8 mouse cellular contexts compared by ENCODE assay signal in the genomic region with DNA sequence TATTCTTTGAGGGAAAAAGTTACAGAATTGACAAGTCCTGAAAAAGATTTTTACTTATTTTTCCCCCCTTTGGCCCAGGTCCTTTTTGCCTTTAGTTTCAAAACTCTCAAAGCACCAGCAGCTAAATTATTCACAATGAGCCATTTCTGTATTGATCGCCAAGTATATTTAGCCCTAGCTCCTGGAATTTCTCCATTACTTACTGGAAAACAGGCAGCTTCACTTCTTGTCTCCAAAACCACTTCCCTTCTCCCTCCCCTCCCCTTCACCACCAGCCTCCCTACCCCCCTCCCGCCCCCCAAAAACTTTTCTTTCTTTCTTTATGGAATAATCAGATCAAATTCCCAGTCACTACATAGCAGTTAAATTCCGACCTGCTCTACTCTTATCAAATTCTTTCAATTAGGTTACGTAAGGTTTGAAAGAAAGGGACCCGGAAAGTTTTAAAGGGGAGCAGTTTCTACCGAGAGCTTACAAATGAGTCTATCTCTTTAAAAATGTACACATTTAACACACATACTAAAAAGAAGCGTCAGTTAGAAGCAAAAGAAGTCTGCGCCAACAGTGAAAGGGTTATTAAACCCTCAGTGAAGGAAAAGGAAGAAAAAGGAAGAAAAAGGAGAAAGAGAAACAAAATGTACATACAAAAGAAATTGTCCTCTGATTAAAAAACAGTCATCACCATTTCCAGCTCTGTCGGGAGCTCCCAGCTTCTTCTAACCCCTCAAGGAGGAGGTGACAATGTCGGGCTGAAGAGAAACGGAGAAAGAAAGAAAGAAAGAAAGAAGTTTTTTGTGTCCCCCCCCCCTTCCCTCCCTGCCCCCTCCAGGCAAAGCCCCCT. TPM values are rescaled to one million over a fixed set of nuclear protein-coding genes. Genes with fewer than 3 reads are reported as not detected.
DNase-seq lines count a peak whose midpoint lies in the region; ATAC-seq and TF ChIP-seq lines count a peak whose summit lies in the region.

No protein-coding gene starts in this region.

- no peaks in the 10 kb centered on the region for H3K9me3 ChIP-seq in lung, embryonic 14.5 days (ENCODE audit: low read depth, low read length)
- no peaks in the 10 kb centered on the region for H3K9me3 ChIP-seq in embryonic facial prominence, embryonic 15.5 days (replicated peaks)
- H3K9me3 ChIP-seq in limb, embryonic 13.5 days, result no peaks in the 10 kb centered on the region

- peak overlapping the region; percentile 58; the same call in 1 of the 2 replicates for H3K27ac ChIP-seq in lung, embryonic 14.5 days (ENCODE audit: low read depth)
- H3K27ac ChIP-seq in embryonic facial prominence, embryonic 15.5 days (replicated peaks), result peak overlapping the region; percentile 92
- no peak overlapping the region for H3K27ac ChIP-seq in limb, embryonic 13.5 days
- H3K27ac ChIP-seq in small intestine, adult 2 months (ENCODE audit: insufficient read depth, low read depth, low read length), result no peak overlapping the region

- under 1% methylated on average over 11 of the region's 11 CpGs for WGBS in lung, embryonic 14.5 days
- WGBS in embryonic facial prominence, embryonic 15.5 days, result under 1% methylated on average over 11 of the region's 11 CpGs
- 2% methylated on average over 11 of the region's 11 CpGs for WGBS in limb, embryonic 13.5 days
- WGBS in small intestine, adult 2 months, result 3% methylated on average over 11 of the region's 11 CpGs

- peak overlapping the region; percentile 73 for H3K4me3 ChIP-seq in lung, embryonic 14.5 days (ENCODE audit: low read depth, low read length)
- H3K4me3 ChIP-seq in embryonic facial prominence, embryonic 15.5 days (replicated peaks), result peak overlapping the region; percentile 77
- peak overlapping the region; percentile 74 for H3K4me3 ChIP-seq in limb, embryonic 13.5 days
- H3K4me3 ChIP-seq in small intestine, adult 2 months (ENCODE audit: low read depth, low read length), result peak overlapping the region; percentile 56

- no peak for ATAC-seq in lung, embryonic 14.5 days (ENCODE audit: insufficient read depth)
- no peak for ATAC-seq in embryonic facial prominence, embryonic 15.5 days (ENCODE audit: insufficient number of reproducible peaks, low FRiP score, low TSS enrichment, low read depth)
- ATAC-seq in limb, embryonic 13.5 days (ENCODE audit: low FRiP score, low read depth), result no peak

- TF ChIP-seq CTCF in lung, embryonic 14.5 days (IDR thresholded peaks at IDR 0.05; ENCODE audit: low read depth), result no peak
- no peak for TF ChIP-seq CTCF in small intestine, adult 2 months (IDR thresholded peaks at IDR 0.05; ENCODE audit: extremely low read depth, insufficient read length, insufficient replicate concordance, low read depth, low read length)

- no peak for DNase-seq in lung, embryonic 14.5 days
- no peak for DNase-seq in lung, postnatal 10 days
- DNase-seq in right cerebral cortex, postnatal 10 days (ENCODE audit: low spot score in 2 of 2), result no peak
- no peak for DNase-seq in kidney, adult 8-10 months
- DNase-seq in urinary bladder, adult 2 months (ENCODE audit: low spot score), result no peak

- no peaks in the 10 kb centered on the region for H3K27me3 ChIP-seq in lung, embryonic 14.5 days (ENCODE audit: insufficient read depth, low read length)
- H3K27me3 ChIP-seq in embryonic facial prominence, embryonic 15.5 days, result no peaks in the 10 kb centered on the region
- peaks cover 16% of the 10 kb centered on the region for H3K27me3 ChIP-seq in limb, embryonic 13.5 days
- no peaks in the 10 kb centered on the region for H3K27me3 ChIP-seq in small intestine, adult 2 months (ENCODE audit: control insufficient read depth, insufficient read depth, low read length)

- peak overlapping the region; percentile 48 for H3K9ac ChIP-seq in lung, embryonic 14.5 days
- peak overlapping the region; percentile 34; the same call in 1 of the 2 replicates for H3K9ac ChIP-seq in embryonic facial prominence, embryonic 15.5 days
- peak overlapping the region; percentile 48 for H3K9ac ChIP-seq in limb, embryonic 13.5 days

- peak overlapping the region; percentile 67 for H3K4me2 ChIP-seq in lung, embryonic 14.5 days
- H3K4me2 ChIP-seq in embryonic facial prominence, embryonic 15.5 days (replicated peaks), result peak overlapping the region; percentile 72
- peak overlapping the region; percentile 76 for H3K4me2 ChIP-seq in limb, embryonic 13.5 days (replicated peaks)

- no peaks in the 10 kb centered on the region for H3K36me3 ChIP-seq in lung, embryonic 14.5 days (ENCODE audit: insufficient read depth)
- no peaks in the 10 kb centered on the region for H3K36me3 ChIP-seq in embryonic facial prominence, embryonic 15.5 days
- H3K36me3 ChIP-seq in limb, embryonic 13.5 days, result no peaks in the 10 kb centered on the region
- H3K36me3 ChIP-seq in small intestine, adult 2 months (ENCODE audit: control insufficient read depth, insufficient read depth, low read length), result no peaks in the 10 kb centered on the region

- TF ChIP-seq POLR2A in small intestine, adult 2 months (IDR thresholded peaks at IDR 0.05; ENCODE audit: low read depth, low read length), result no peak

- H3K4me1 ChIP-seq in lung, embryonic 14.5 days (ENCODE audit: insufficient read depth), result no peaks in the 10 kb centered on the region
- H3K4me1 ChIP-seq in embryonic facial prominence, embryonic 15.5 days, result 0 out of 2 replicates have a peak, but pooled peaks cover 3% of the 10 kb centered on the region
- H3K4me1 ChIP-seq in limb, embryonic 13.5 days, result 0 out of 2 replicates have a peak, but pooled peaks cover 5% of the 10 kb centered on the region
- H3K4me1 ChIP-seq in small intestine, adult 2 months (ENCODE audit: control insufficient read depth, insufficient read depth, insufficient read length, low read length), result no peaks in the 10 kb centered on the region

RNA-seq across cellular contexts. Expression of gene Ikzf2, which starts 1.8 kb away (rescaled TPM):
- polyA plus RNA-seq in lung, embryonic 14.5 days (2014; fragmentation: Nextera tagmentation; extraction: Ambion mirVana), result 2.9 and 3.4 TPM in 2 replicates
- 5.4 and 5.6 TPM in 2 replicates for polyA plus RNA-seq in embryonic facial prominence, embryonic 15.5 days (2015; fragmentation: Nextera tagmentation; extraction: Ambion mirVana)
- polyA plus RNA-seq in limb, embryonic 13.5 days (2015; fragmentation: Nextera tagmentation; extraction: Ambion mirVana), result 3.5 and 4.3 TPM in 2 replicates
- polyA plus RNA-seq in small intestine, adult 2 months (2012; rRNA removed), result 0.19 and 0.38 TPM in 2 replicates
- 12.9 and 14.0 TPM in 2 replicates for polyA plus RNA-seq in urinary bladder, adult 2 months (2012; rRNA removed)

Comparison
In these comparisons a context has a peak if more than half of its experiments do, and no peak if none do; other contexts are left out.
1. H3K27ac ChIP-seq: peak in lung, embryonic 14.5 days (single experiment) and embryonic facial prominence, embryonic 15.5 days (single experiment); none in limb, embryonic 13.5 days (single experiment) and small intestine, adult 2 months (single experiment).
2. Peak in every context shown above with its lines, with median percentiles within 50 percentile points of each other: H3K4me2 ChIP-seq, H3K4me3 ChIP-seq and H3K9ac ChIP-seq.